Mouse (Mus musculus): ENCODE results near the gene H2afy.

DNA sequence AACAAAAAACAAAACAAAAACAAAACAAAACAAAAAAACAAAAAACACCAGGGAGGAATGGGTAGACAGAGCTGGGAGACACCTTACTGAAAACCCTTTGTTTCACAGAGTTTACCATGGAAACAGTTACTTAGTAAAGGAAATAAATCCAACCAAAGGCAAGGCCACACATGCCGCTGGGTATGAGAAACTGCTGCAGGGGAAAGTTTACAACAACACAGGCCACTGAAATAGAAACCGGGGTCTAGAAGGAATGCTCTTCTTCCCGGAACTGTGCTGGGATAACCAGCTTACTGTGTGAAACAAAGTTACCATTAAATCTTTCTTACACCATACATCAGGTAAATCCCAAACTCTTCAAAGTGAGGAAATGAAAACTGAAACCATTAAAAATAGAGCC, 20.3 kb downstream of the H2afy start:
- TF ChIP-seq CTCF (IDR thresholded peaks at IDR 0.05; ENCODE audit: borderline replicate concordance, control insufficient read depth, extremely low read depth, insufficient read depth, low read length, poor library complexity) (no peak), POLR2A (IDR thresholded peaks at IDR 0.05; ENCODE audit: control insufficient read depth, extremely low read depth, insufficient read depth, low read length, poor library complexity) (no peak)

All from thymus, adult 2 months (tissue).